Mouse (Mus musculus) cerebellum, adult 2 months (tissue): ENCODE measurements around the gene Rem2. TPM values are rescaled to one million over a fixed set of nuclear protein-coding genes. Genes with fewer than 3 reads are reported as not detected.

ENCODE experiments used
- DNase-seq, 2 experiments: peaks; one replicate each; pipeline ENCODE4 v3.0.0; 2021
- H3K27ac ChIP-seq: fragments of 200-500 bp; 2 replicates; pipeline ENCODE4 v1.5.1; 2012; ENCODE audit warnings: low read length, control low read depth, inconsistent platforms; ENCODE audit not compliant: insufficient read depth
- H3K27me3 ChIP-seq: fragments of 200-500 bp; 2 replicates; pipeline ENCODE4 v1.6.1; 2012; ENCODE audit warnings: inconsistent platforms, mild to moderate bottlenecking, low read length, moderate library complexity; ENCODE audit not compliant: control insufficient read depth, insufficient read depth
- H3K4me1 ChIP-seq: fragments of 200-500 bp; 2 replicates; pipeline ENCODE4 v1.6.1; 2011; ENCODE audit warnings: low read length; ENCODE audit not compliant: control insufficient read depth, insufficient read depth
- H3K4me3 ChIP-seq: fragments of 200-500 bp; replicated peaks from 2 replicates; pipeline ENCODE3; 2011; ENCODE audit warnings: mild to moderate bottlenecking, low read depth, low read length, control low read depth; ENCODE audit not compliant: insufficient read depth
- CTCF ChIP-seq: fragments of 200-500 bp; IDR thresholded peaks from 2 replicates; pipeline ENCODE4 v1.5.1; 2011; ENCODE audit warnings: low read depth, mild to moderate bottlenecking, control low read depth, low read length, moderate library complexity, borderline replicate concordance; ENCODE audit not compliant: insufficient read depth
- POLR2A ChIP-seq: fragments of 200-500 bp; IDR thresholded peaks from 2 replicates; pipeline ENCODE4 v1.6.1; 2011; ENCODE audit warnings: low read length, control low read depth, borderline replicate concordance; ENCODE audit not compliant: insufficient read depth
- WGBS: fragments of 180-500 bp; shearing (Covaris S2); methylation state at CpG from one replicate; pipeline ENCODE4 v1.1.7; 2018; 5-methylcytosine and 5-hydroxymethylcytosine counted together
- polyA plus RNA-seq: library from polyadenylated mRNA; depleted of rRNA; stranded (reverse); fragments of >200 nt; gene quantifications from 2 replicates; pipeline ENCODE4 v1.2.3, GENCODE M21; 2012

Gene Rem2
- polyA plus RNA-seq, 1 experiment, result 13.0 TPM

DNA sequence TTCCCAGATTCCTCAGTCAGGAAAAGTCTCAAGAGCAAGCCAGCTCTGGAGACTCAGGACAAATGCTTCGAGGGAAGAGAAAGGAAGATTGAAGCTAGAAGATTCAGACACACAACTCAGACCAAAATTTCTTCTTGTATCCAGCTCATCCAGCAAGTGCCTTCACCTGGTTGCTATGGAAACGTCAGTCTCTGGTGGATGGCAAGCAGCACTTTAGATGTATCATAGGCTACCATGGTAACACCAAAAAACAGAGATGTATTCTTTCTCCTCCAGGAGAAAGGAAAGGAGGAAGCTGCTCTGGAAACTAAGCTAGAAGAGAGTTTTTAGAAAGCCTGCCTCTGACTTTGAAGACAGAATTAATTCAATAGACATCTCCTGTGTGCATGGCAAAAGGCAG lies 11.8 kb downstream of the Rem2 start:
- TF ChIP-seq CTCF, result no peak
- no peak for TF ChIP-seq POLR2A
- Histone ChIP-seq H3K4me1 (no peaks in the 10 kb centered on the region), H3K27me3 (no peaks in the 10 kb centered on the region), H3K4me3 (no peak overlapping the region), H3K27ac (no peak overlapping the region)
- WGBS, result 66% methylated on average over 2 of the region's 2 CpGs
- no peak for DNase-seq

DNA sequence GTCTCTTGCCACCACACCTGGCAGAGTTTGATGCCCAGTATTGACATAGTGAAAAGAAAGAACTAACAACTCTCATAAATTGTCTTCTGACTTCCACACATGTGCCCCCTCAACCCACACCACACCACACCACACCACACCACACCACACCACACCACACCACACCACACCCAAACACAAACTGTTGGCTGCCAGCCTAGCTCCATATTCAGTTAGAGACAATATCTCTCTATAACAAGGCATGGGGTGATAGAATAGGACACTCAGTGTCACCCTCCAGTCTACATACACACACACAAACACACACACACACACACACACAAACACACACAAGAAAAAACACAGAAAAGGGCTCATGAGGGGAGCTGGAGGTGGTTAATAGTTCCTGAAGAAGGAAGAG lies 12.4 kb downstream of the Rem2 start:
- Histone ChIP-seq H3K27me3 (no peaks in the 10 kb centered on the region), H3K27ac (no peak overlapping the region), H3K4me3 (no peak overlapping the region), H3K4me1 (no peaks in the 10 kb centered on the region)
- DNase-seq, result no peak
- TF ChIP-seq POLR2A (no peak), CTCF (no peak)

DNA sequence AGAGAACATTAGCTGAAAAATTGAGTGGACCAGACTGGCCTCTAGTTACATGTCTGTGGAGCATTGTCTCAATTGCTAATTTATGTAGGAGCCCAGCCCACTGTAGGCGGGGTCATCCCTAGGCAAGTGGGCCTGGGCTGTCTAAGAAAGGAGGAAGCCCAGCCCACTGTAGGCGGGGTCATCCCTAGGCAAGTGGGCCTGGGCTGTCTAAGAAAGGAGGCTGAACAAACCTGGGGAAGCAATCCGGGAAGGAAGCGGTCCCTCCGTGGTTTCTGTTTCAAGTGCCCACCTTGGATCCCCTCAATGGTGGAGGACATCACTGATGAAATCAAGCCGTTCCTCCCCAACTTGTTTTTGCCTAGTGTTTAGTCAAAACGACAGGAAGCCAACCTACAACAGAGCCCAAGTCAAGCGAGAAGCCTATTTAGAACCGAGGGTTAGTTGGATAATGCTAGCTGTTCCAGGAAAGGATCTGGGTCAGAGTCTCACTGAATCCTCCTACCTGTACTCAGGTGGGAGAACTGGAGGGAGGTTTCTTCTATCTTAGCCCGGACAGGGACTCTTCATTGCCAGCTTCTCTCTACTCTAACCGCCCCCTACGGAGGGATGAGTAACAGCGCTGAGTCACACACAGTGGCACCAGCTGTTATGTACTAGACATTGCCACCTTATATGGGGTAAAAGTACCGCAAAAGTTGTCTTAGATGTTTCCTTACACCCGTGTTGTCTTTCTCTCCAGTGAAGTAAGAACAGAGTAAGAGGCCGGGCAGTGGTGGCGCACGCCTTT lies 16.6 kb downstream of the Rem2 start:
- H3K4me1 ChIP-seq, result no peaks in the 10 kb centered on the region
- H3K4me3 ChIP-seq, result no peak overlapping the region
- no peak overlapping the region for H3K27ac ChIP-seq
- no peaks in the 10 kb centered on the region for H3K27me3 ChIP-seq
- 67% methylated on average over 18 of the region's 18 CpGs for WGBS
- TF ChIP-seq CTCF (no peak), POLR2A (no peak)
- no peak for DNase-seq

DNA sequence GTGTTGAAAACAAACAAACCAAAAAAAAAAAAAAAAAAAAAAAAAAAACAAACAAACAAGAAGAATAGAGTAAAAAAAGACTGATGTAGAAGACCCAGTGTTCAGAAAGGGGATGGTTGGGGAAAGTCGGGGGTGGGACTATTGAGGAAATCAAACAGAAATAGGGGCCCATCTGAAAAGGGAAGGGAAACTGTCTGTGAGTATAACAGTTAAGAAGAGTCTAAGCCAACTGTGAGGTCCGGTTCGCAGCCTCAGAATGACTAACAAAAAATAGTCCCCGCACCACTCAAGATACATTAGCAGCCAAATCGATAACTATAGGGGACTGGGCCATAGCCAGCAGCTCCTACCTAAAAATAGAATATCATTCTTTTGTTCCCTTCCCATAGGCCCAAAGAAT lies 17.3 kb downstream of the Rem2 start:
- Histone ChIP-seq H3K27me3 (no peaks in the 10 kb centered on the region), H3K27ac (no peak overlapping the region), H3K4me1 (no peaks in the 10 kb centered on the region), H3K4me3 (no peak overlapping the region)
- 92% methylated on average over 5 of the region's 5 CpGs for WGBS
- no peak for TF ChIP-seq POLR2A
- TF ChIP-seq CTCF, result no peak
- DNase-seq, result no peak

DNA sequence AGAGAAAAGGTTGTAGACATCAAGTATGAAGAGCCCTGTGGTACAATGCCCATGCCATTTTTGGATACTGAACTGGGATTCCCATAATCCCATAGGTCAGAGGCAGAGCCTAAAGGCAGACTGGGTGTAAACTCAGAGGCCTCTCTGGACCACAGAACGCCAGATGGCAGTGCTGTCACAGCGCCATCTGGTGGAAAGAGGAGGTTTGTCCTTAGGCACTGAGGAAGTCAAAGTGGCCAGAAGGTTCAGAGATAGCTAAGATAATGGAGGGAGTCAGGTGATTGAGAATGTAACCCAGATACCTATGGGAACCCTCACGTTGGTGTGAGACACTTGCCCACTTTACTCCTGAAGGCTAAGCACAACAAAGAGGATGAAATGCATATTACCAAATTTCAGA lies 18.3 kb downstream of the Rem2 start:
- DNase-seq, result peak; percentile 69 to 76
- H3K27me3 ChIP-seq, result no peaks in the 10 kb centered on the region
- H3K4me3 ChIP-seq, result no peak overlapping the region
- WGBS, result 3% methylated on average over 3 of the region's 3 CpGs
- H3K4me1 ChIP-seq, result no peaks in the 10 kb centered on the region
- TF ChIP-seq POLR2A (no peak), CTCF (peak; percentile 83)
- H3K27ac ChIP-seq, result no peak overlapping the region

DNA sequence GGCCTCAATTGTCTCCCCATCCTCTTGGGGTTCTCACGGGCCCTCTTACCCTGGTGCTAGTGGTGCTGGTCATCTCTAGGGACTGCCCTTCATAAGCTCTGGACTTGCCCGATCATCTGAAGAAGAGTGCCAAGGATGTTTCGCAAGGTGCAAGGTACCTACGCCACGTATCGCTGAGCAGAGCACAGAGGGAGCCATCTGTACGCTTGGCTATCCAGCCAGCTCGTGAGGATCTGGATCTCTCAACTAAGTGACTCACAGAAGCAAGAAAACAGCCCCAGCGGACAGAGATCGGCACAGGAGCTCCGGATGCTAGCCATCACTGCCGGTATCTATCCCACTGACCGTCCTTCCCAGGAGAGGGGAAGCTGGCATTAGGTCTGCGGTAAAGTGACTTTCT lies 20.8 kb downstream of the Rem2 start:
- TF ChIP-seq POLR2A, result no peak
- no peak for TF ChIP-seq CTCF
- H3K27me3 ChIP-seq, result no peaks in the 10 kb centered on the region
- 67% methylated on average over 14 of the region's 14 CpGs for WGBS
- no peak overlapping the region for H3K4me3 ChIP-seq
- no peak for DNase-seq
- H3K4me1 ChIP-seq, result no peaks in the 10 kb centered on the region
- H3K27ac ChIP-seq, result no peak overlapping the region

DNA sequence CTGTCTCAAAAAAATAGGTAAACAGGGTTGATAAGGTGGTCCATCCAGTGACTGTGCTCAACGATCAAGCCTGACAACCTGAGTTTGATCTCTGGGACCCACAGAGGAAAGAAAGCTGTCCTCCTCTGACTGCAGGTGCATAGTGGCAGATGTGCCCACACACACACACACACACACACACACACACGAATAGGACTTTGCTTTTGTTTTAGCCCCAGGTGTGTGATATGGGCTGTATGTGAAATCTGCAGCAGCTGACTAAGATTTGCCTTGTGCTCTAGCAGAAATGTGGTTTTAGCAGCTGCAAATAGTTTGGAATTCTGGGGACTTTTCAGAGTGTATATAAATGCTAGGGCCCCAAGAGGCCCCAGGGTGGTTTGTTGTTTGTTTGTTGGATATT lies 23.4 kb downstream of the Rem2 start:
- Histone ChIP-seq H3K27ac (no peak overlapping the region), H3K4me3 (no peak overlapping the region), H3K27me3 (no peaks in the 10 kb centered on the region), H3K4me1 (no peaks in the 10 kb centered on the region)
- WGBS, result 75% methylated on average over 2 of the region's 2 CpGs
- TF ChIP-seq POLR2A (no peak), CTCF (no peak)
- no peak for DNase-seq

DNA sequence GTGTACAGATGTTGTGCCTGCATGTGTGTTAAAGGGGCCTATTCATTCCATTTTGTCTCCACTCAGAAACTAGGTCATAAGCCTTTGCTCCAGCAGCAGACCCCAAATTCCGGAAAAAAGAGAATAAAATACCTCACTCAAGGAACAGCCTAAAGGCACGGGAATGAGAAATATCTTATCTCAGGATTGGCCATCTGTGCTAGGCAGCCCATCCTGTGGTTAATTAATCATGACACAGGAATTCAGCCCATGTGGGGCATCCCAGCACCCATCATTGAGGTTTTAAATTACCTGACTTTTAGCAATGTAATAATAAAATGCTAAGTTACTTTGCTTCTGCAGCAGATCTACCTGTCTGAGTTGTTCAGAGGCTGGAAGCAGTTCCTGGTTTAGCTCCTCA lies 25.5 kb downstream of the Rem2 start:
- H3K4me3 ChIP-seq, result no peak overlapping the region
- no peak for DNase-seq
- no peak overlapping the region for H3K27ac ChIP-seq
- TF ChIP-seq POLR2A (no peak), CTCF (no peak)
- H3K4me1 ChIP-seq, result no peaks in the 10 kb centered on the region
- WGBS, result 72% methylated on average over 2 of the region's 2 CpGs
- H3K27me3 ChIP-seq, result no peaks in the 10 kb centered on the region

DNA sequence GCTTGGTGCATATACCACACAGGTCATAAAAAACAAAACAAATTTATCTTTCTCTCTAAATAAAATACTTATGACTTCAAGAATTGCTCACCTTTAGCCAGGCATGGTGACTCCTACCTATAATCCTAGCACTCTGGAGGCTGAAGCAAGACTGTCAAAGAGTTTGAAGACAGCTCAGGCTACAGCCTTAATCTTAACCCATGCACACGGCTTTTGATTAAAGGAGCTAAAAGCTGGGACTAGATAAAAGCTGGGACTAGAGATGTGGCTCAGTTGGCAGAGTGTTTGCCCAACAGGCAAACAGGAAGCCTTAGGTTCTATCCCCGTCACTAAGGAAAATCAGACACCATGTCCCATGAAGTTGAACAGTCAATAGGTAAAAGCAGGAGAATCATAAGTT lies 27.2 kb downstream of the Rem2 start:
- WGBS, result 75% methylated on average over 2 of the region's 2 CpGs
- Histone ChIP-seq H3K27ac (no peak overlapping the region), H3K4me3 (no peak overlapping the region), H3K27me3 (no peaks in the 10 kb centered on the region), H3K4me1 (no peaks in the 10 kb centered on the region)
- TF ChIP-seq CTCF (no peak), POLR2A (no peak)
- no peak for DNase-seq
